Mouse (Mus musculus): ENCODE results near the gene 1700019A02Rik. TPM values are rescaled to one million over a fixed set of nuclear protein-coding genes. Genes with fewer than 3 reads are reported as not detected.

1700019A02Rik gene
- polyA plus RNA-seq, 1 experiment from 2014 or later = not detected

- no peak overlapping the region for H3K4me3 ChIP-seq (ENCODE audit: low read depth, low read length)
- no peaks in the 10 kb centered on the region for H3K27me3 ChIP-seq (ENCODE audit: insufficient read depth, low read length)
- no peaks in the 10 kb centered on the region for H3K4me1 ChIP-seq (ENCODE audit: insufficient read depth)
- H3K9me3 ChIP-seq (ENCODE audit: low read depth, low read length) = no peaks in the 10 kb centered on the region
- H3K4me2 ChIP-seq = no peak overlapping the region
- no peak for ATAC-seq (ENCODE audit: insufficient read depth)
- TF ChIP-seq CTCF (IDR thresholded peaks at IDR 0.05; ENCODE audit: low read depth) = no peak
- H3K27ac ChIP-seq (ENCODE audit: low read depth) = no peak overlapping the region
- no peak for DNase-seq
- H3K36me3 ChIP-seq (ENCODE audit: insufficient read depth) = 0 out of 2 replicates have a peak, but pooled peaks cover 3% of the 10 kb centered on the region
- no peak overlapping the region for H3K9ac ChIP-seq
- 66% methylated on average over 3 of the region's 3 CpGs for WGBS
Measured at GRCm38 (mm10) chr1:53194536-53194935, 7.1 kb upstream of the 1700019A02Rik start.

- no peaks in the 10 kb centered on the region for H3K9me3 ChIP-seq (ENCODE audit: low read depth, low read length)
- H3K27ac ChIP-seq (ENCODE audit: low read depth) = no peak overlapping the region
- H3K9ac ChIP-seq = no peak overlapping the region
- no peaks in the 10 kb centered on the region for H3K27me3 ChIP-seq (ENCODE audit: insufficient read depth, low read length)
- no peak overlapping the region for H3K4me2 ChIP-seq
- no peaks in the 10 kb centered on the region for H3K4me1 ChIP-seq (ENCODE audit: insufficient read depth)
- DNase-seq (no peak), ATAC-seq (ENCODE audit: insufficient read depth) (no peak)
- WGBS = 82% methylated on average over 3 of the region's 3 CpGs
- no peak overlapping the region for H3K4me3 ChIP-seq (ENCODE audit: low read depth, low read length)
- 0 out of 2 replicates have a peak, but pooled peaks cover 3% of the 10 kb centered on the region for H3K36me3 ChIP-seq (ENCODE audit: insufficient read depth)
- no peak for TF ChIP-seq CTCF (IDR thresholded peaks at IDR 0.05; ENCODE audit: low read depth)
Measured at GRCm38 (mm10) chr1:53191234-53191633, 3.8 kb upstream of the 1700019A02Rik start.

GRCm38 (mm10) chr1:53189620-53190019, 2.2 kb upstream of the 1700019A02Rik start:
- H3K36me3 ChIP-seq (ENCODE audit: insufficient read depth) = 0 out of 2 replicates have a peak, but pooled peaks cover 1% of the 10 kb centered on the region
- H3K9me3 ChIP-seq (ENCODE audit: low read depth, low read length) = no peaks in the 10 kb centered on the region
- no peak overlapping the region for H3K9ac ChIP-seq
- ATAC-seq (ENCODE audit: insufficient read depth) (no peak), DNase-seq (no peak)
- no peak overlapping the region for H3K4me2 ChIP-seq
- no peak for TF ChIP-seq CTCF (IDR thresholded peaks at IDR 0.05; ENCODE audit: low read depth)
- H3K27me3 ChIP-seq (ENCODE audit: insufficient read depth, low read length) = no peaks in the 10 kb centered on the region
- no peak overlapping the region for H3K4me3 ChIP-seq (ENCODE audit: low read depth, low read length)
- 40% methylated on average over 3 of the region's 3 CpGs for WGBS
- no peak overlapping the region for H3K27ac ChIP-seq (ENCODE audit: low read depth)
- no peaks in the 10 kb centered on the region for H3K4me1 ChIP-seq (ENCODE audit: insufficient read depth)

GRCm38 (mm10) chr1:53186301-53186700, 1.1 kb downstream of the 1700019A02Rik start:
- WGBS = 95% methylated on average over 3 of the region's 3 CpGs
- H3K9me3 ChIP-seq (ENCODE audit: low read depth, low read length) = no peaks in the 10 kb centered on the region
- H3K9ac ChIP-seq = no peak overlapping the region
- DNase-seq (no peak), ATAC-seq (ENCODE audit: insufficient read depth) (no peak)
- no peak overlapping the region for H3K4me2 ChIP-seq
- H3K27me3 ChIP-seq (ENCODE audit: insufficient read depth, low read length) = no peaks in the 10 kb centered on the region
- H3K36me3 ChIP-seq (ENCODE audit: insufficient read depth) = no peaks in the 10 kb centered on the region
- H3K4me3 ChIP-seq (ENCODE audit: low read depth, low read length) = no peak overlapping the region
- no peak overlapping the region for H3K27ac ChIP-seq (ENCODE audit: low read depth)
- no peaks in the 10 kb centered on the region for H3K4me1 ChIP-seq (ENCODE audit: insufficient read depth)
- no peak for TF ChIP-seq CTCF (IDR thresholded peaks at IDR 0.05; ENCODE audit: low read depth)

GRCm38 (mm10) chr1:53157715-53158114, 29.7 kb downstream of the 1700019A02Rik start:
- Histone ChIP-seq H3K4me3 (ENCODE audit: low read depth, low read length) (no peak overlapping the region), H3K4me2 (no peak overlapping the region), H3K27ac (ENCODE audit: low read depth) (no peak overlapping the region), H3K9ac (no peak overlapping the region), H3K9me3 (ENCODE audit: low read depth, low read length) (no peaks in the 10 kb centered on the region), H3K36me3 (ENCODE audit: insufficient read depth) (no peaks in the 10 kb centered on the region), H3K4me1 (ENCODE audit: insufficient read depth) (no peaks in the 10 kb centered on the region), H3K27me3 (ENCODE audit: insufficient read depth, low read length) (no peaks in the 10 kb centered on the region)
- WGBS = 69% methylated on average over 6 of the region's 6 CpGs
- DNase-seq (no peak), ATAC-seq (ENCODE audit: insufficient read depth) (no peak)
- TF ChIP-seq CTCF (IDR thresholded peaks at IDR 0.05; ENCODE audit: low read depth) = no peak

- DNase-seq = no peak
- 23% methylated on average over 2 of the region's 2 CpGs for WGBS
- no peak overlapping the region for H3K4me3 ChIP-seq (ENCODE audit: low read depth, low read length)
- no peaks in the 10 kb centered on the region for H3K4me1 ChIP-seq (ENCODE audit: insufficient read depth)
- H3K36me3 ChIP-seq (ENCODE audit: insufficient read depth) = no peaks in the 10 kb centered on the region
- H3K27me3 ChIP-seq (ENCODE audit: insufficient read depth, low read length) = no peaks in the 10 kb centered on the region
- H3K4me2 ChIP-seq = no peak overlapping the region
- no peak for TF ChIP-seq CTCF (IDR thresholded peaks at IDR 0.05; ENCODE audit: low read depth)
- H3K9ac ChIP-seq = no peak overlapping the region
- H3K9me3 ChIP-seq (ENCODE audit: low read depth, low read length) = no peaks in the 10 kb centered on the region
- no peak for ATAC-seq (ENCODE audit: insufficient read depth)
- no peak overlapping the region for H3K27ac ChIP-seq (ENCODE audit: low read depth)
Measured at GRCm38 (mm10) chr1:53123066-53123465, 64.4 kb downstream of the 1700019A02Rik start.

GRCm38 (mm10) chr1:53110561-53110960, 76.9 kb downstream of the 1700019A02Rik start:
- DNase-seq (no peak), ATAC-seq (ENCODE audit: insufficient read depth) (no peak)
- Histone ChIP-seq H3K27me3 (ENCODE audit: insufficient read depth, low read length) (no peaks in the 10 kb centered on the region), H3K4me1 (ENCODE audit: insufficient read depth) (no peaks in the 10 kb centered on the region), H3K27ac (ENCODE audit: low read depth) (no peak overlapping the region), H3K4me2 (no peak overlapping the region), H3K9me3 (ENCODE audit: low read depth, low read length) (no peaks in the 10 kb centered on the region), H3K9ac (no peak overlapping the region), H3K4me3 (ENCODE audit: low read depth, low read length) (no peak overlapping the region), H3K36me3 (ENCODE audit: insufficient read depth) (no peaks in the 10 kb centered on the region)
- 47% methylated on average over 1 of the region's 1 CpGs for WGBS
- no peak for TF ChIP-seq CTCF (IDR thresholded peaks at IDR 0.05; ENCODE audit: low read depth)

Other genes starting within 250 kb of the 1700019A02Rik start
- gene 1700019D03Rik, start 167.5 kb downstream of the 1700019A02Rik start, polyA plus RNA-seq (2014; fragmentation: Nextera tagmentation; extraction: Ambion mirVana) = 2.4 and 3.5 TPM in 2 replicates
- gene Mstn, start 126.0 kb downstream of the 1700019A02Rik start, polyA plus RNA-seq (2014; fragmentation: Nextera tagmentation; extraction: Ambion mirVana) = 0.18 TPM in 1 of 2 replicates, not detected in the other
- 17.0 and 21.6 TPM in 2 replicates for gene Pms1, start 109.4 kb upstream of the 1700019A02Rik start, polyA plus RNA-seq (2014; fragmentation: Nextera tagmentation; extraction: Ambion mirVana)
- 40.5 and 47.5 TPM in 2 replicates for gene Ormdl1, start 109.5 kb upstream of the 1700019A02Rik start, polyA plus RNA-seq (2014; fragmentation: Nextera tagmentation; extraction: Ambion mirVana)
- not detected in 2 replicates for gene Gm28778, start 109.5 kb upstream of the 1700019A02Rik start, polyA plus RNA-seq (2014; fragmentation: Nextera tagmentation; extraction: Ambion mirVana)
- gene Osgepl1, start 126.0 kb upstream of the 1700019A02Rik start, polyA plus RNA-seq (2014; fragmentation: Nextera tagmentation; extraction: Ambion mirVana) = 26.7 and 28.3 TPM in 2 replicates
- gene Asdurf, start 165.0 kb upstream of the 1700019A02Rik start, polyA plus RNA-seq (2014; fragmentation: Nextera tagmentation; extraction: Ambion mirVana) = 6.1 and 8.0 TPM in 2 replicates
- gene Gm28551, start 165.0 kb upstream of the 1700019A02Rik start, polyA plus RNA-seq (2014; fragmentation: Nextera tagmentation; extraction: Ambion mirVana) = 1.0 TPM in 2 replicates
- gene Asnsd1, start 165.1 kb upstream of the 1700019A02Rik start, polyA plus RNA-seq (2014; fragmentation: Nextera tagmentation; extraction: Ambion mirVana) = 78.4 and 80.5 TPM in 2 replicates